Mouse (Mus musculus) lung, postnatal 0 days (tissue): ENCODE results near the gene Hook2.

ENCODE experiments used
- CTCF ChIP-seq: IDR thresholded peaks from 2 replicates; pipeline ENCODE4 v1.5.1; 2016; ENCODE audit warnings: antibody characterized with exemption, mild to moderate bottlenecking
- EP300 ChIP-seq: IDR thresholded peaks from 2 replicates; pipeline ENCODE4 v1.6.1; 2016; ENCODE audit warnings: antibody characterized with exemption, mild to moderate bottlenecking, control low read depth

DNA sequence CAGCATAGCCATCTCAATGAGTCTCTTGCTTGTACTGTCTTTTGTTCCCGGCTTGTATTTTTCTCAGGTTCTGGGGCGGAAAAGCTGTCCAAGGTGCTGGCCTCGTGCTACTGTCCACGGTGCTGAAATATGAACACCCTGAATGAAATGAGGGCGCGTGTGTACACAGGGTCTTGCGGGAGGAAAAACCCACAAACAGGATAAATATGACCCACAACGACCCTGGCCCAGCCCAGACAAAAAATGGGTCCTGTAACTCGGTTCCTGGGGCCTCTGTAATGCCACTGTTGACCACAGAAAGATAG lies 43.2 kb upstream of the Hook2 start:
- no peak for TF ChIP-seq CTCF
- no peak for TF ChIP-seq EP300
